Mouse (Mus musculus) 3134 (cell line): ENCODE measurements around the gene Insm1.

Experiments
- DNase-seq: peaks from one replicate; pipeline ENCODE4 v3.0.0-alpha.2; 2011; ENCODE audit warnings: low spot score; ENCODE audit not compliant: insufficient read length; ENCODE audit errors: extremely low read depth

The Insm1 gene

GRCm38 (mm10) chr2:146259787-146260560 is 38.3 kb downstream of the Insm1 start:
- DNase-seq = no peak

DNA sequence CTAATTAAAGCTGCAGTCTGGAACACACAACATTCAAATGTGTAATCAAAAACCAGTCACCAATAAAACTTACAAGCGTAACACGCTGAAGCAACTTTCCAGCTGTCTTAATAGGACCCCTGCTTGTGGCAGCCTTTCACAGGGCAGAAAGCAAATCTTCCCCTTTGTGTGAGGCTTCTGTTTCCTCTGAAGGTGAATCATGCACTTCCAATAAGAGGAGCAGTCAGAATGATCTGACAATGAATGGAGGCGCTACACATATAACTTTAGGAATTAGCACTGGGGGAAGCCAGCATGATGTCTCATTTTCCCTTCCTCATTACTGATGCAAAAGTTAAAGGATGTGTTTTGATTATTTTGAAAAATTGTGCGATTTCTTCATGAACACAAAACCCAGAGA is 39.4 kb downstream of the Insm1 start:
- DNase-seq = no peak

GRCm38 (mm10) chr2:146262215-146262614 is 40.5 kb downstream of the Insm1 start:
- DNase-seq = no peak

DNA sequence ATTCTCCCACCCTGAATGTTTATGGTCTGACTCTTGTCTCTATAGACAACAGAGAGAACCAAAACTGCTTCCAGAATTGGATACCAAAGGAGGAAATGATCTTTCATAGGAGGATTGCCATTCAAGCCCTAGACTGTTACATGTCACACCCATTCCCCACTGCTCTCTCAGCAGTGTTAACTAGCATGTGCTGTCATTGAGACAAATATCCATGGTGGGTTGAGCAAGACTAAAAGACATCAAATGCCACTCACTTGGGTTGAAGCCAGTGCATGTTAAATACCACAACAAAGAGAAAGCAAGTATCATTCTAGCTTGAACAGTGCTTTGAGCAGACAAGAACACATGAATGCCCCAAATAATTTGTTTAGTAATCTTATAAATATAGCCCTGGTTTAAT is 41.2 kb downstream of the Insm1 start:
- DNase-seq = no peak

DNA sequence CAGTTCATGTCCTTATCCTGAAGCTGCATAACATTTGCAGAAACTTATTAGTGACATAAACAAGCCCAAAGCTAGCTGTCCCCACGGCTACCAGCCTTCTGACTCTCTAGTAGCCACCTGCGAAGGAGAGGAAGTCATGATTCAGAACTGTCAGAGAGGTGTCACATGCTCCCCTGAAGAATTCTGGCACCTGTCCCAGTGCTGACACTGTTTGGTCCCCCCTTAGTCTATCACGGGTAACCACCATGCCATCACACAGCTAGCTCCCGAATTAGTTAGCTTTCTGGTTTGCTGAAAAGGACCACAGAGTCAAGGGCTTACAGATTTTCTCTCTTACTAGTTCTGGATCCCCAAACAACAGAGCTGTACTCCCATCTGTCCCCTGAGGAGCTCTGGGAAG is 43.3 kb downstream of the Insm1 start:
- DNase-seq = no peak

DNA sequence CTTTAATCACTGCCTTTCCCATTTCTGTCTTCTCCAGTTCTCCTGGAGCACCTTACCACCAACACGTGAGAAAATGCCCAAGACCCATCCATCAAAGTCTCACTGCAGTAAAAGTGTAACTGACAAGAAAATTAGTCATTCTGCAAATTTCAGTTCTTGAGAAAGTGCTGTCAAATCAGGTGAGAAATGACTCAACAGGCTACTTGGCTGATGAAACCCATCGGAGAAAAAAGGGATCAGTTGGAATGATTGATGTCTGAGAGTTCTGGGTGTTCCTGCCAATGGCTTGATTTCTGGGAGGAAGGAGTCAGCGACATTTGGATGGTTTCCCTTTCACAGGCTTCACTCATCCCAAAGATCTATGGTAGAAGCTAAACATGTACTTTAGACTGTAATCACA is 44.8 kb downstream of the Insm1 start:
- no peak for DNase-seq
